Mouse (Mus musculus) heart, embryonic 10.5 days (tissue): Measurements from ENCODE around the gene Olfr1307. TPM values are rescaled to one million over a fixed set of nuclear protein-coding genes. Genes with fewer than 3 reads are reported as not detected.

Experiments
- DNase-seq: peaks from one replicate; pipeline ENCODE4 v3.0.0-alpha.2; 2017; ENCODE audit warnings: low spot score
- H3K27ac ChIP-seq: fragments of 300-500 bp; sonication (generic); 2 replicates; pipeline ENCODE4 v1.5.1; 2016; ENCODE audit warnings: mild to moderate bottlenecking
- H3K27me3 ChIP-seq: fragments of 300-500 bp; sonication (generic); 2 replicates; pipeline ENCODE4 v1.6.1; 2016; ENCODE audit warnings: mild to moderate bottlenecking; ENCODE audit not compliant: poor library complexity, insufficient read depth, severe bottlenecking
- H3K36me3 ChIP-seq: fragments of 300-500 bp; sonication (generic); 2 replicates; pipeline ENCODE4 v1.6.1; 2016; ENCODE audit warnings: mild to moderate bottlenecking, moderate library complexity
- H3K4me1 ChIP-seq: fragments of 300-500 bp; sonication (generic); 2 replicates; pipeline ENCODE4 v1.6.1; 2016; ENCODE audit warnings: mild to moderate bottlenecking
- H3K4me3 ChIP-seq: fragments of 300-500 bp; sonication (generic); 2 replicates; pipeline ENCODE4 v1.5.1; 2016; ENCODE audit warnings: mild to moderate bottlenecking, moderate library complexity
- H3K9me3 ChIP-seq: fragments of 300-500 bp; sonication (generic); 2 replicates; pipeline ENCODE4 v1.6.1; 2016; ENCODE audit warnings: mild to moderate bottlenecking, moderate library complexity
- WGBS: fragments of 180-500 bp; shearing (Covaris S2); methylation state at CpG from one replicate; pipeline ENCODE4 v1.1.7; 2016; 5-methylcytosine and 5-hydroxymethylcytosine counted together
- polyA plus RNA-seq: library from polyadenylated mRNA; unstranded; fragments of >200 nt; fragmentation: Nextera tagmentation; extraction: Ambion mirVana; gene quantifications from 2 replicates; pipeline ENCODE4 v1.2.1, GENCODE M21; 2016

The Olfr1307 gene
- polyA plus RNA-seq, result 0.01 TPM in 1 of 2 replicates, not detected in the other

- H3K36me3 ChIP-seq, result no peaks in the 10 kb centered on the region
- H3K9me3 ChIP-seq, result no peaks in the 10 kb centered on the region
- no peak within 1 kb of the TSS for H3K4me3 ChIP-seq
- DNase-seq, result no peak
- no peaks in the 10 kb centered on the region for H3K27me3 ChIP-seq
- no peaks in the 10 kb centered on the region for H3K4me1 ChIP-seq
- 68% methylated on average over 1 of the region's 1 CpGs for WGBS
- no peak within 1 kb of the TSS for H3K27ac ChIP-seq
Measured at GRCm38 (mm10) chr2:111949340-111949739, at the start of gene Olfr1307. Gene Olfr1307, minus strand, starts transcription at chr2:111949440.

- 59% methylated on average over 1 of the region's 1 CpGs for WGBS
Measured at GRCm38 (mm10) chr2:111990181-111990580, 40.9 kb upstream of the Olfr1307 start, which contains the start of gene Olfr1309. Gene Olfr1309, minus strand, starts transcription at chr2:111990281.

GRCm38 (mm10) chr2:111964844-111965243 is 15.6 kb upstream of the Olfr1307 start, which contains the start of gene Olfr1308:
Gene Olfr1308, minus strand, starts transcription at chr2:111964944.
- no peaks in the 10 kb centered on the region for H3K27me3 ChIP-seq
- H3K4me3 ChIP-seq, result no peak within 1 kb of the TSS
- no peaks in the 10 kb centered on the region for H3K4me1 ChIP-seq
- no peak within 1 kb of the TSS for H3K27ac ChIP-seq
- WGBS, result 44% methylated on average over 1 of the region's 1 CpGs
- H3K9me3 ChIP-seq, result no peaks in the 10 kb centered on the region
- DNase-seq, result no peak
- H3K36me3 ChIP-seq, result no peaks in the 10 kb centered on the region

More at GRCm38 (mm10) chr2:111990181-111990580, 40.9 kb upstream of the Olfr1307 start, which contains the start of gene Olfr1309:
- Histone ChIP-seq H3K36me3 (no peaks in the 10 kb centered on the region), H3K4me3 (no peak within 1 kb of the TSS), H3K4me1 (no peaks in the 10 kb centered on the region), H3K9me3 (no peaks in the 10 kb centered on the region), H3K27ac (no peak within 1 kb of the TSS), H3K27me3 (no peaks in the 10 kb centered on the region)
- DNase-seq, result no peak

- no peaks in the 10 kb centered on the region for H3K27me3 ChIP-seq
- H3K9me3 ChIP-seq, result peaks cover 2% of the 10 kb centered on the region; the same call in 1 of the 2 replicates
- no peak within 1 kb of the TSS for H3K4me3 ChIP-seq
- 78% methylated on average over 1 of the region's 1 CpGs for WGBS
- DNase-seq, result no peak
- H3K36me3 ChIP-seq, result no peaks in the 10 kb centered on the region
- no peak within 1 kb of the TSS for H3K27ac ChIP-seq
- no peaks in the 10 kb centered on the region for H3K4me1 ChIP-seq
Measured at GRCm38 (mm10) chr2:111916171-111916570, 33.1 kb downstream of the Olfr1307 start, which contains the start of gene Olfr1306. Gene Olfr1306, minus strand, starts transcription at chr2:111916271.

Other genes with a start within 250 kb of the Olfr1307 start
- gene Olfr1301, start 198.4 kb downstream of the Olfr1307 start, polyA plus RNA-seq, result not detected in 2 replicates
- not detected in 2 replicates for gene Olfr1302, start 172.0 kb downstream of the Olfr1307 start, polyA plus RNA-seq
- gene Olfr1303, start 129.1 kb downstream of the Olfr1307 start, polyA plus RNA-seq, result not detected in 2 replicates
- gene Olfr1305, start 72.3 kb downstream of the Olfr1307 start, polyA plus RNA-seq, result not detected in 2 replicates
- not detected in 2 replicates for gene Olfr1306, start 33.2 kb downstream of the Olfr1307 start, polyA plus RNA-seq
- gene Olfr1308, start 15.5 kb upstream of the Olfr1307 start, polyA plus RNA-seq, result not detected in 2 replicates
- not detected in 2 replicates for gene Olfr1309, start 40.8 kb upstream of the Olfr1307 start, polyA plus RNA-seq
- gene Olfr1310, start 63.3 kb upstream of the Olfr1307 start, polyA plus RNA-seq, result not detected in 2 replicates
- gene Olfr1311, start 75.0 kb upstream of the Olfr1307 start, polyA plus RNA-seq, result not detected in 2 replicates
- not detected in 2 replicates for gene Olfr1312, start 100.8 kb upstream of the Olfr1307 start, polyA plus RNA-seq
- not detected in 2 replicates for gene Olfr1313, start 128.4 kb upstream of the Olfr1307 start, polyA plus RNA-seq
- not detected in 2 replicates for gene Olfr1314, start 147.3 kb upstream of the Olfr1307 start, polyA plus RNA-seq
- not detected in 2 replicates for gene Olfr1315-ps1, start 166.0 kb upstream of the Olfr1307 start, polyA plus RNA-seq
- gene Olfr1316, start 185.5 kb upstream of the Olfr1307 start, polyA plus RNA-seq, result not detected in 2 replicates
- gene Olfr1317, start 190.9 kb upstream of the Olfr1307 start, polyA plus RNA-seq, result not detected in 2 replicates
- gene Olfr1318, start 204.8 kb upstream of the Olfr1307 start, polyA plus RNA-seq, result not detected in 2 replicates